Mouse (Mus musculus): ENCODE measurements around the gene Usp2. TPM values are rescaled to one million over a fixed set of nuclear protein-coding genes. Genes with fewer than 3 reads are reported as not detected.

Gene Usp2
- total and polyA plus RNA-seq, 3 experiments = 2.1 to 2.3 (median 2.2) TPM

- H3K36me3 ChIP-seq (replicated peaks in 1 of 2; ENCODE audit: control insufficient read depth in 1 of 2, insufficient read depth in 1 of 2, low read length in 1 of 2) = no peaks in the 10 kb centered on the region
- H3K9me3 ChIP-seq (replicated peaks; ENCODE audit: low read length) = no peaks in the 10 kb centered on the region
- no peak overlapping the region for H3K4me2 ChIP-seq (ENCODE audit: insufficient read depth, low read depth, poor library complexity, severe bottlenecking)
- in situ Hi-C loops (cut with MboI; ENCODE audit: low pct_ligation_motif_present, low pct_unique_long_range_greater_than_20kb, low sequenced_read_pairs) = no loop called here
- no peak overlapping the region for H3K4me3 ChIP-seq (replicated peaks in 1 of 3; ENCODE audit: low read depth in 2 of 3, low read length in 2 of 3, poor library complexity in 1 of 3)
- H3K27ac ChIP-seq (ENCODE audit: insufficient read depth, low read depth) = no peak overlapping the region
- H3K27me3 ChIP-seq (replicated peaks) = peaks cover 62% of the 10 kb centered on the region
- H3K9ac ChIP-seq (ENCODE audit: insufficient read depth, low read depth) = no peak overlapping the region
- dilution Hi-C loops (cut with MboI; ENCODE audit: extremely low pct_ligation_motif_present, extremely low pct_unique_long_range_greater_than_20kb, low sequenced_read_pairs) = no loop called here
- peaks cover 2 to 36% of the 10 kb centered on the region in 2 experiments; a peak in 3 of 4 replicates for H3K4me1 ChIP-seq (ENCODE audit: control insufficient read depth in 1 of 2, insufficient read depth in 2 of 2)
- no peak for TF ChIP-seq USF2 (conservative IDR thresholded peaks at IDR 0.05; ENCODE audit: low read depth, low read length)
- TF ChIP-seq ZMIZ1 (IDR thresholded peaks at IDR 0.05; ENCODE audit: low read depth, low read length) = no peak
- no peak for TF ChIP-seq MAZ (IDR thresholded peaks at IDR 0.05; ENCODE audit: low read depth, low read length)
- no peak for TF ChIP-seq MAX (IDR thresholded peaks at IDR 0.05; ENCODE audit: low read length)
- no peak for TF ChIP-seq ZC3H11A (IDR thresholded peaks at IDR 0.05; ENCODE audit: low read depth, low read length)
- no peak for TF ChIP-seq ZNF384 (IDR thresholded peaks at IDR 0.05; ENCODE audit: low read depth, low read length)
- no peak for TF ChIP-seq SMC3 (IDR thresholded peaks at IDR 0.05; ENCODE audit: low read depth, low read length)
- no peak for TF ChIP-seq GABPA (IDR thresholded peaks at IDR 0.05; ENCODE audit: insufficient replicate concordance, low read depth, low read length)
- TF ChIP-seq PAX5 (IDR thresholded peaks at IDR 0.05; ENCODE audit: low read length) = no peak
- TF ChIP-seq USF1 (IDR thresholded peaks at IDR 0.05; ENCODE audit: low read depth, low read length) = no peak
- no peak for TF ChIP-seq IRF4 (IDR thresholded peaks at IDR 0.05; ENCODE audit: low read depth, low read length)
- no peak for TF ChIP-seq NELFE (IDR thresholded peaks at IDR 0.05; ENCODE audit: low read depth, low read length)
- no peak for TF ChIP-seq ZKSCAN1 (IDR thresholded peaks at IDR 0.05; ENCODE audit: borderline replicate concordance, low read depth, low read length)
- TF ChIP-seq RAD21 (IDR thresholded peaks at IDR 0.05; ENCODE audit: low read depth, low read length) = no peak
- no peak for TF ChIP-seq ETS1 (conservative IDR thresholded peaks at IDR 0.05; ENCODE audit: low read depth, low read length)
- TF ChIP-seq MXI1 (IDR thresholded peaks at IDR 0.05; ENCODE audit: low read depth, low read length) = no peak
- DNase-seq (ENCODE audit: extremely low read depth) = no peak
- H3K79me2 ChIP-seq (replicated peaks; ENCODE audit: control insufficient read depth, extremely low read depth, insufficient read depth, poor library complexity, severe bottlenecking) = no peaks in the 10 kb centered on the region
Measured at GRCm38 (mm10) chr9:44081581-44081980, 14.8 kb downstream of the Usp2 start.

GRCm38 (mm10) chr9:44082266-44082665, 15.4 kb downstream of the Usp2 start:
- dilution Hi-C loops (cut with MboI; ENCODE audit: extremely low pct_ligation_motif_present, extremely low pct_unique_long_range_greater_than_20kb, low sequenced_read_pairs) = no loop called here
- H3K4me2 ChIP-seq (ENCODE audit: insufficient read depth, low read depth, poor library complexity, severe bottlenecking) = no peak overlapping the region
- TF ChIP-seq EP300 (IDR thresholded peaks at IDR 0.05; ENCODE audit: low read length) (no peak), POLR2AphosphoS2 (IDR thresholded peaks at IDR 0.05; ENCODE audit: low read depth, low read length) (no peak), MYC (IDR thresholded peaks at IDR 0.05; ENCODE audit: low read depth, low read length) (no peak), POLR2A (IDR thresholded peaks at IDR 0.05; ENCODE audit: low read depth, low read length) (no peak), MEF2A (IDR thresholded peaks at IDR 0.05; ENCODE audit: borderline replicate concordance, low read depth, low read length) (no peak), ZNF384 (IDR thresholded peaks at IDR 0.05; ENCODE audit: low read depth, low read length) (no peak), ZKSCAN1 (IDR thresholded peaks at IDR 0.05; ENCODE audit: borderline replicate concordance, low read depth, low read length) (no peak), CHD1 (IDR thresholded peaks at IDR 0.05; ENCODE audit: low read depth, low read length) (no peak), BHLHE40 (IDR thresholded peaks at IDR 0.05; ENCODE audit: low read depth, low read length) (no peak), HCFC1 (IDR thresholded peaks at IDR 0.05; ENCODE audit: low read depth, low read length) (no peak), USF2 (conservative IDR thresholded peaks at IDR 0.05; ENCODE audit: low read depth, low read length) (no peak), SMC3 (IDR thresholded peaks at IDR 0.05; ENCODE audit: low read depth, low read length) (no peak), JUN (IDR thresholded peaks at IDR 0.05; ENCODE audit: insufficient read depth, low read depth, low read length) (no peak), KAT2A (IDR thresholded peaks at IDR 0.05; ENCODE audit: insufficient replicate concordance, low read length) (no peak), UBTF (IDR thresholded peaks at IDR 0.05; ENCODE audit: low read depth, low read length) (no peak), MAX (IDR thresholded peaks at IDR 0.05; ENCODE audit: low read length) (no peak), NRF1 (IDR thresholded peaks at IDR 0.05; ENCODE audit: low read depth, low read length) (no peak)
- in situ Hi-C loops (cut with MboI; ENCODE audit: low pct_ligation_motif_present, low pct_unique_long_range_greater_than_20kb, low sequenced_read_pairs) = no loop called here
- no peaks in the 10 kb centered on the region for H3K9me3 ChIP-seq (replicated peaks; ENCODE audit: low read length)
- H3K79me2 ChIP-seq (replicated peaks; ENCODE audit: control insufficient read depth, extremely low read depth, insufficient read depth, poor library complexity, severe bottlenecking) = no peaks in the 10 kb centered on the region
- peaks cover 5 to 38% of the 10 kb centered on the region in 2 experiments for H3K4me1 ChIP-seq (ENCODE audit: control insufficient read depth in 1 of 2, insufficient read depth in 2 of 2)
- no peak overlapping the region for H3K9ac ChIP-seq (ENCODE audit: insufficient read depth, low read depth)
- H3K4me3 ChIP-seq (replicated peaks in 1 of 3; ENCODE audit: low read depth in 2 of 3, low read length in 2 of 3, poor library complexity in 1 of 3) = no peak overlapping the region
- H3K27me3 ChIP-seq (replicated peaks) = peaks cover 62% of the 10 kb centered on the region
- H3K36me3 ChIP-seq (replicated peaks in 1 of 2; ENCODE audit: control insufficient read depth in 1 of 2, insufficient read depth in 1 of 2, low read length in 1 of 2) = no peaks in the 10 kb centered on the region
- H3K27ac ChIP-seq (ENCODE audit: insufficient read depth, low read depth) = no peak overlapping the region
- DNase-seq (ENCODE audit: extremely low read depth) = no peak

All from CH12.LX (cell line).